Mouse (Mus musculus) megakaryocyte, embryonic 14.5 days (primary cell): Measurements from ENCODE around the gene Mad1l1.

Source experiments
- FLI1 ChIP-seq: IDR thresholded peaks from 2 replicates; pipeline ENCODE4 v1.6.1; 2012; ENCODE audit warnings: low read length, inconsistent platforms, mixed read lengths
- GATA1 ChIP-seq: IDR thresholded peaks from 3 replicates; pipeline ENCODE4 v1.6.1; 2012; ENCODE audit warnings: mixed read lengths, low read length, inconsistent platforms, borderline replicate concordance

GRCm38 (mm10) chr5:140151180-140151579 is 170.2 kb downstream of the Mad1l1 start:
- no peak for TF ChIP-seq GATA1
- no peak for TF ChIP-seq FLI1
